Mouse (Mus musculus): ENCODE data around the gene P4hb.
"Not testable (repeated sequence)": the region's sequence is repeated elsewhere in the genome, so short reads cannot be mapped to it uniquely, and the experiment has no call there.

Gene P4hb

GRCm38 (mm10) chr11:120571122-120571521, 1.9 kb downstream of the P4hb start:
- DNase-seq, result no peak

- no peak for DNase-seq
Measured at GRCm38 (mm10) chr11:120568324-120568723, 4.7 kb downstream of the P4hb start.

GRCm38 (mm10) chr11:120565114-120565513, 7.9 kb downstream of the P4hb start:
- DNase-seq, result no peak

DNA sequence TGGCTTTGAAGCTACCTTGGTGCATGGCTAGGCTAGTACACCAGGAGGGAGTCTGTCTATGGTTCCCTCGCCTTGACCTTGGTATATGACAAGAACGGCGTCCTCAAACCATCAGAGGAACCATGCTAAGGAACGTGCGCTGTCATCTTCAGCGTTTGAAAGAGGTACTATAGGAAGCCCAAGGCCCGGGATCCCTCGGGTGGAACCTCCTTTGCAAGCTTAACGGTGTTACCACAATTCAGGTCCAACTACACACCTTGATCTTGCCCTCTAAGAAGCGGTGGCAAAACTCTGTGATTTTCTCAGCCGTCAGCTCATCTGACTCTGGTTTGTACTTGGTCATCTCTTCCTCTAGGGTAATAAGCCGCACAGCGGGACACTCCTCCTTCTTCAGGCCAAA, 10.1 kb downstream of the P4hb start:
- DNase-seq, result no peak

DNA sequence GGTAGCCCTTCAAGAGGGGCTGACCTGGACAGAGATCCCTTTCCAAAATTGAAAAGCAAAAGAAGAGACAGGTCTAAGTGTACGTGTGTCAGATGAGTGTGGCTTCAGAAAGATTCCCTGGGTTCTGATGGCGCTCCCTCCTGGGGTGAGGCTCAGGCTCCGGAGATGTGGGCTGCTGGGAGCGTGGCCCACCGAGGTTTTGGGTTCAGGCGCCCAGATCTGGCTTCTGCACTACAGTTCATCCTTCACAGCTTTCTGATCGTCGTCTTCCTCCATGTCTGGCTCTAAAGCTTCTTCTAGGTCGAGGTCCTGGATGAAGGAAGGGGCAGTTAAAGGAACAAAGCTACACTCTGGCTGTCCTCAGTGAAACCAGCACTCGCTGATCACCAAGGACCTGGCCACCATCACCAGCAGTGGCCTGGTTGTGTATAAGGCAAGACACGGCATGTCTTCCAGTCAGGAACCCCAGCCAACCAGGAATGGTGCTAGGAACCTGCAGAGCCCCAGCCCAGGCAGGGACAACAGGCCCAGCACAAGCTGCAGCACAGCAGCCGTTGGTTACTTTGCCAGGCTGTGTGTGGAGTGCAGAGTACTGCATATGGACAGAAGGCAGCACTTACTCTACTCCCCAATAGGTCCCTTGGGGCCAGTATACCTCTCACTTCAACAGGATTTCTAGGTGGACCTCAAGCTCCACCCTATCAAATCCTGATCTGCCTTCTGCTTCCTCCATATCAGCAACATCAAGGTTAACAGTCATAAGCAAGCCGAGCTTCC, 11.9 kb downstream of the P4hb start:
- DNase-seq, result no peak

DNA sequence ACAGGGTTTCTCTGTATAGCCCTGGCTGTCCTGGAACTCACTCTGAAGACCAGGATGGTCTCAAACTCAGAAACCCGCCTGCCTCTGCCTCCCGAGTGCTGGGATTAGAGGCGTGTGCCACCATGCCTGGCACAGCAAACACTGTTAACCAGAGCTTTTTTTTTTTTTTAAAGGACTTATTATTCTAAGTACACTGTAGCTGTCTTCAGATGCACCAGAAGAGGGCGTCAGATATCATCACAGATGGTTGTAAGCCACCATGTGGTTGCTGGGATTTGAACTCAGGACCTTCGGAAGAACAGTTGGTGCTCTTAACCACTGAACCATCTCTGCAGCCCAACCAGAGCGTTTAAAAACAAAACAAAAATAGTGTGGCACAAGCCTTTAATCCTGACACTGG, 14.2 kb downstream of the P4hb start:
- not testable (repeated sequence) for DNase-seq

DNA sequence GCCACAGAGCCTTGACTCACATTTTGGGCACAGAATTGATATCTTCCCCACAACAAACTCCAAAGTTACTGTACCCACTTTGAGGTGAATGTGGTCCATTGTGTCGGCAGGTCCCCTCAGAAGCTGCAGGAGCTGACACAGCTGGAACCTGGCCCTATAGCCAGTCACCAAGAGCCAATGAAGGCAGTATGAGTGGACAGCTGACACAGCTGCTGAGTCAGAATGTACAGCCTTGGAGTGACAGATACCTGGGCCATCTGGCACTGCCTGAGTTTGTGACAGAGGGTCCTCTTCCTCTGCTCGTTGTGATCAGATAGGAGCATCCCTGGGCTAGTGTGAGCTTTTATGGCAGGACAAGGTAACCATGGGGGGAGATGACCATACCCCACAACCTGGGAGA, 17.8 kb downstream of the P4hb start:
- no peak for DNase-seq

DNA sequence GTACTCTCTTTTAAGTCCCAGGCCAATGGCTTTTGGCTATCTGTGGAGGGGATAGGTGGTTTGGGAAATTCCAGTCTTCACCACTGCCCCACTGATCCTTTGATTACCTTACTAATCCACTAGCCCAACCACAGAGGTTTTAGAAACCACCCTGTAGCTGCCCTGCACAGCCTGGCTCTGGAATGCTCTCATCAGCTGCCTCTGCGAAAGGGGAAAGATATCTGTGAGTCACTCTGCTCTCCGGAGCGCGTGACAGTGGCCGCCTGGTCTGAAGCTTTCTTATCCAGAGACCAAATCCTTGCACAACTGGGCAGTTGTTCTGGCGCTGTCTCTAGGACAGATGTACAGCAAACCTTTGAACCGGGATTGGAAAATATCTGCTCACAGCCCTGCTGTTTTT, 18.2 kb downstream of the P4hb start:
- no peak for DNase-seq

DNA sequence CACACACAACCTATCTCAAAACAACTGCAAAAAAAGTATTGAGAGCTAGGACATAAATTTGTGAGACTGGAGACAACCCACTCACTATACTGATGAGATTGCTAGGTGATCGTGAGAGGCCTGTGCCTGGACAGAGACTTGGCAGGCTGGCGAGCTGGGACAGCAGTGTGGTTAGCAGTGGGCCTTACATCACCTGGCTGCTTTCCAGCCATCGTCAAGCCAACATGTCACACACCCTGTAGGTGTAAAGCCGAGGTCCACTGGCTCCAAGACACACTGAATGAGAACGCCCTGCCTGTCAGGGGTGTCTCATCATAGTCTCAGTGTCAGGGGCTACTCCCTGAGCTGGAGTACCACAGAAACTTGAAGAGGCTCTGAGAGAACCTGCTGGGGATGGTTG, 20.3 kb downstream of the P4hb start:
- no peak for DNase-seq

GRCm38 (mm10) chr11:120550810-120551440, 22.1 kb downstream of the P4hb start, which contains the start of gene Ppp1r27:
Ppp1r27 (minus strand) TSS chr11:120551132.
- no peak for DNase-seq

GRCm38 (mm10) chr11:120549986-120550809, 22.9 kb downstream of the P4hb start:
- DNase-seq, result peak; percentile 33

- peak; percentile 97 for DNase-seq
Measured at GRCm38 (mm10) chr11:120549168-120549945, 23.7 kb downstream of the P4hb start, which contains the start of gene Mcrip1. Mcrip1 (minus strand) TSS chr11:120549727.

DNA sequence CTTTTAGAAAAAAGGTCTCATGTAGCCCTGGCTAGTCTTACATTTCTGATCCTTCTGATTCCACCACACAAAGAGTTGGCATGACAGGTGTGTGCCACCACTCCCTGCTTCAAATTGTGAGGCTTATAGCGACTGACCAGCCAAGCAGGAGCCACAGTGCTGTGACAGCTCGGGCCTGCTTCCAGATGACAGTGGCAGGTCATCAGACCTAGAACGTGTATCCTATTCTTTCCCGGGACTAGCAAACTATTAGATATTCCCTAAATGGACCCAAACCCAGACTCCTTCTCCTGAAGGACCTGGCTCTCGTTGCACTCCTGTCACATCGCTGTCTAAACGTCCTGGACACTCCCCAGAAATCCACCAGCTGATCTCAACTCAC, 24.3 kb downstream of the P4hb start:
- DNase-seq, result no peak

DNA sequence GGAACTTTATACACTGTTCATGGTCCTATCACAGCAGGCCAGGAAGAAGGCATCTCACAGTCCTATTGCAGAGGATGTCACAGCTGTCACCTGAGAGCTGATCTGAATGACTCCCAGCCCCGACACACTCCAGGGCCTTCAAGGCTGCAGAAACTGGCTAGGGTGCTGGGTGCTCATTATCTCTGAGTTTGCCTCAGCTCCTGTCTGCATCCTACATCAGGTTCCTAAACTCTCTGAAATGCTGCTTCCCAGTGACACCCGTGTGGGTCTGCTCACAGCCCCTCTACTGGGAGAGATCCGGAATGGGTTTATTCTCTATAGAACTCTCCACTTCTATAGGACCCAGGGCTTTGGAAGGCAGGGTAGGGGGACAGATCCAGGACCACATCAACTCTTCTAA, 24.8 kb downstream of the P4hb start:
- no peak for DNase-seq

- DNase-seq, result peak; percentile 36
Measured at GRCm38 (mm10) chr11:120547469-120547868, 25.6 kb downstream of the P4hb start.

- no peak for DNase-seq
Measured at GRCm38 (mm10) chr11:120545964-120546363, 27.1 kb downstream of the P4hb start.

DNA sequence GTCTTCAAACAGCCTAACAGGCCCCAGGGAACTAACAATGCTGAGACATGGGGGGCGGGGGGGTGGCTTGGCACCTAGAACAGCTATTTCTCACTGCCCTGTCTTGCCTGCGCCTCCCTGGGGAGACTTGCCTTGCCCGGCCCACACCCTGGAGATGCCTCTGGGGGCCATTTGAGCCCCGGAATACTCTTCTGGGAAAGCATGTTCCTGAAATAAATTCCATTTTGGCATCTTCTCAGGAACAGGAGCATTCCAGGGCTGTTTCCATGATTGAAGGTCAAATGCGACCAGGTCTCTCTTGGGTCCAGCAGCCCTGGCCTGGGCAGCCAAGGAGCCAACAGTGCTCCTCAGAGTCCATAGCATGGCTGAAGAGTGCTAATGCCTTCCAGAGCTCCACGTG, 30.7 kb downstream of the P4hb start:
- no peak for DNase-seq

DNA sequence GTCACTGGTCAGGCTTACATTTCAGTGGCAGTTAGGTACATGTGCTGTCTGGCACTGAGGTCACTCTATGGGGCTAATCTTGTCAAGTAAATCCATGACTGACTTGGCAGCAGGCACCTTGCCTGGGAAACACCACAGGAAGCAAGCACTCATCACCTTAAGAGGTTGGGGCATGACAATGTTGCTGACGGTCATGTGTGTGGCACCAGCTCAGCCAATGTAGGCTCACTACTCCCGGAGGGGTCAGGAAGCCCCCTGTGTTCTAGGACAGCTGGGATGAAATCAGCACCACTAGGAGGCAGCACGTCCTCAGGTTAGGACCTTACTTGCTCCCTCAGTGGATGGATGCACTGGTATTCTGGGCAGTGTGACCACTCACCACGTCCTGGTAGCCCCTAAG, 31.1 kb downstream of the P4hb start:
- DNase-seq, result peak; percentile 58

DNA sequence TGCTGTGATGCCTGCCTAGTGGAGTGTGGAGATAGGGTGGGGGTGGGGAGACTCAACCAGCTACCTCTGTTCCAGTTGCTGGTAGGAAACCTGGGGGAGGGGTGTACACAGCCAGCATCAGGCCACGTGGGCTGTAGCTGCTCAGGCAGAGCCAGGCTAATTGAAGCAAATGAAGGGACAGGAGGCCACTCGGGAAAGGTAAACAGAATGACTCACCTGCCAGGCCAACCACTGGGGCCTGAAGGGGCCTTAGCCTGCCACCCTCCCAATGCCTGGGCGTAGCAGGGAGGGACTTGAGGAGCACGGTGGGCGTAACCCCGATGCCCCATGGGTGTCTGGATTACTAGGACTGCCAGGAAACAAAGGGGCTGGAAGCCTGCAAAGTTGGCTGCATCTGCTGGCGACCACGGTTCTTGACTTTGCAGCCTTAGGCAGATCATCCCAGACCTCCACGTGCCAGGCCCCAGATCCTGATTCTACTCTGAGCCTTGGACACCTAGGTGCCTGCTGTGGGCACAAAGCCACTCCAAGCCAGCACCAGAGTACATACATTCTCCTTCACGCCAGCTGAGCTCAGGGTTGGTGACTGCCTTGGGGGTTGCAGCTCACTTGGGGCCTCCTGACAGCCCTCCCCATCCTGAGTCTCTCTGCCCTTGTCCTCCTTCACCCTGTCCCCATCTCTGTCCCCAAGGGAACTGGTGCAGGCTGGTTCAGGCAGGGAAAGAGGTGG, 33.6 kb downstream of the P4hb start:
- no peak for DNase-seq

- DNase-seq, result no peak
Measured at GRCm38 (mm10) chr11:120538955-120539284, 34.1 kb downstream of the P4hb start.

GRCm38 (mm10) chr11:120538485-120538884, 34.6 kb downstream of the P4hb start:
- DNase-seq, result no peak

DNA sequence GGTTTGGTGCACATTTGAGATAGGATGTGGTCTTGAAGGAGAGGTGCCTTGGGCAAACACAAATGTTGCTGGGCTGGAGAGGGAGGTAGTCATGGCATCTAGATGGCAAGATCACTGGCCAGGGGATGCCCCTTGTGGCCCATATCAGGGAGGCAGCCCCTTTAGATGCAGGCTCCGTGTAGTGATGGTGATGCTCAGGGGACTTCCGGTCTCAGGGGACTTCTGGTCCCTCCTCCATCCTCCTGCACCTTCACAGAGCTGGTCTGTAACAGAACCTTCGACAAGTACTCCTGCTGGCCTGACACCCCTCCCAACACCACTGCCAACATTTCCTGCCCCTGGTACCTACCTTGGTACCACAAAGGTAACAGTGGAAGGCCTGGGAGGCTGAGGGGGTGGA, 37.2 kb downstream of the P4hb start:
- DNase-seq, result no peak
